Mouse (Mus musculus) kidney, adult 8-10 months (tissue): ENCODE data around the gene 9130213A22Rik.

Experiments used
- DNase-seq, 2 experiments: peaks; one replicate each; pipeline ENCODE4 v3.0.0; 2022

Gene 9130213A22Rik

DNA sequence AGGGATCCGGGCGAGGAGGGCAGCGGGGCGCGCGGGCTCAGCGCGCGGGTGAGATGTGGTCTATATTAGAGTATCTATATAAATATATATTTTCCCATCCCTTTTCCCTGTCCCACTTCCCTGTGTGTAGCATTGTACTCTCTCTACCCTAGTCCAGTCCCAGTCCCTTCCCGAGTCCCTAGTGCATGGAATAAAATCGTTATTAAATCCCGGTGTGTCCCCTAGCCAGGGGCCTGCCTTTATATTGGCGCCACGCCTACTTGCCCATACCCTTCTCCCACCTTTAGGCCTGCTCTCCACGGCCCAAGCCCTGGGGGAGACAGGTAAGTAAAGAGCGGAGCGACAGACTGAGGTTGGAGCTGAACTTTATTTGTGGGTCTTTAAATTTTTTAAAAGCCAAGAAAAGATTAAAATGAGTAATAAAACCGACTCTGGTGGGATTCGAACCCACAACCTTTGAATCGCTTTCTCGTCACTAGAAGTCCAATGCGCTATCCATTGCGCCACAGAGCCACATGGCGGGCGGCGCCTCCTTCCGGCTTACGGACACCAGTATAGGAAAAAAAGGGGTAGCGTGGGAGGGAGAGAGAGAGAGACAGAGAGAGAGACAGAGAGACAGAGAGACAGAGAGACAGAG lies 785 bp upstream of the 9130213A22Rik start:
- DNase-seq = peak; percentile 87 to 92

DNA sequence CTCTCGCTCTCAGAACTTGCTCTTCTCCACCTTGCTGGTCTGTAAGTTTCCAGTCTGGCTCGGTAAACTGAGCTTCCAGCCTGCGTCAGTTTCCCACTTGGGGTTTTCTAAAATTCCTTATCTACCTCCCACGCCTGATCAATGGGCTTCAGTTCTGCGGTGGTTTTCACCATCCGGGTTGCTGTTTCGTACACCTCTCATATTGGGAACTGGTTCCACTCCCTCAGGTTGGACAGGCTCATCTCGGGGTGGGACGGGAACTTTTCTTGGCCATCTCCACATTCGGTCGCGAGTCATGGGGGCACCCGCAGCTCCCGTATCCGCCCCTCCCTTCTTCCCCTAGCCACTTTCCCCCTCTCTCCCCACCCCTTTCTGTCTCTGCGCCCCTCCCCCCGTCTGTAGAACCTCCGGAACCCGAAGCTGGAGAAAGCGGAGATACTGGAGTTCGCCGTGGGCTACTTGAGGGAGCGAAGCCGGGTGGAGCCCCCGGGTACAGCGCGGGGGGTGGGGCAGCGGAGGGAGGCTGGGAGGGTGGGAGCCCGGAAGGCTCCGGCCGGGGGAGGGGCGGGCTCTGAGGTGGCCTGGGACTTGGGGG lies 551 bp downstream of the 9130213A22Rik start:
- peak in 1 of 2 experiments; percentile 36 for DNase-seq

DNA sequence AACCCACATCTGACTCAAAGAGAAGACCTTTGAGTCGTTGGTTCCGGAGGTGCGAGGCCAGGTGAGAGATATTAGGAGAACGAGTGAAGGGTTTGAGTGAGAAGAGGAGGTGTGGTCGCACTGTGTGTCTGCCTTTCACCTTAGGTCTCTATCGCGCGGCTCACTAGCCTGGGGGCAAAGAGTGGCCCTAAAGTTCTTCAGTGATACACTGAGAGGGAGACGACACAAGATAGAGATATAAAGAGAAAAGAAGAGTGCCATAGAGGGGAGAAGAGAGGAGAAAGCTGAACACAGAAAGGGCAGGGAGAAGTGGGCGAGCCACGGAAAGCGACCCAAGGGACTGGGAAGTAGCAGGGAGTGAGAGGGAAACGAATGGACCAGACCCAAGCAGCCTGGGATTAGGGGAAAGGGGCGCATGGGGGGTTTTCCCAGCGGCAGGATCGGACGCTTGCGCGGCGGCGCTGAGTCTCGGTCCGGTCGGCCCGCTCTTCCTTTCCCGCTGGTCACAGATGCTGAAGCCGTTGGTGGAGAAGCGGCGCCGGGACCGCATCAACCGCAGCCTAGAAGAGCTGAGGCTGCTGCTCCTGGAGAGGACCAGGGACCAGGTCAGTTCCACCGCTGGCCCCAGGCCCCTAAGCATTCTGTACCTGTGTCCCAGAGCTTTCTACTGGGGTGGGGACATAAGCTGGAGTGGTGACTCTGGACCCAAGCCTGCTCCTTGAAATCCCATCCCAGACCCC lies 1.2 kb downstream of the 9130213A22Rik start:
- DNase-seq = no peak

DNA sequence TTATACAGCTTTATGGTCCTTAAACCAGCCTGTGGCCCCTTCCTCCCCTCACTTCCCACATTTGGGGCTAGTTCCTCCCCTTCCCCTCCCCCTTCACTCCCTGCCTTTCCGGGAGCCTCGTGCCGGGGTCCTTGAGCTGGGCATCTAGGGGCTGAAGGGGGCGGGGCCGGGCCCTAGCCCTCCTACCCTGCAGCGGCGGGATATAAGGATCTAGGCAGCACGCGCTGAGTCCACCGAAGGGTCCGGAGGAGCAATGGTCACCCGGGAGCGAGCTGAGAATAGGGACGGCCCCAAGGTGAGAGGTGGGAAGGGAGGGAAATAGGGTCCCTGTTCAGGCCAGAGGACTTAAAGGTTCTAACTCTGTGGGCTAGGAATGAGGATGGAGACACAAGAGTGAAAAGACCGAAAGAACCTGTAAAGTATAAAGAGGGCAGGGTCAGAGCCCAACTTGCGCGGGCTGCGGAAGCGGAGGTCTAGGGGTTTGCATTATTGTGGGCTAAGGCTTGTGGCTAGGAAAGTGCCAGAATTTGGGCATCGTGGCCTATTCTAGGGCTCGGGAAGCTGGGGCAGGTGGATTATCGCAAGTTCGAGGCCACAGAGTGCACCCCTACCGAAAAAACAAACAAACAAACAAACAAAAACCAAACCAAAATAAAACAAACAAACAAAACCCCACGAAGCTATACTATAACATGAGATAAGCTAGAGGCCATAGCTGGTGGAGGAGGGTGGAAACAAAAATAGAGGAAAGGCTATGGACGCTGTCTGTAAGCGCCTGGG lies 2.0 kb downstream of the 9130213A22Rik start, which contains the start of gene Hes7:
Hes7 (plus strand) TSS at position 184 of the 780 bp plus-strand sequence.
- DNase-seq = no peak

DNA sequence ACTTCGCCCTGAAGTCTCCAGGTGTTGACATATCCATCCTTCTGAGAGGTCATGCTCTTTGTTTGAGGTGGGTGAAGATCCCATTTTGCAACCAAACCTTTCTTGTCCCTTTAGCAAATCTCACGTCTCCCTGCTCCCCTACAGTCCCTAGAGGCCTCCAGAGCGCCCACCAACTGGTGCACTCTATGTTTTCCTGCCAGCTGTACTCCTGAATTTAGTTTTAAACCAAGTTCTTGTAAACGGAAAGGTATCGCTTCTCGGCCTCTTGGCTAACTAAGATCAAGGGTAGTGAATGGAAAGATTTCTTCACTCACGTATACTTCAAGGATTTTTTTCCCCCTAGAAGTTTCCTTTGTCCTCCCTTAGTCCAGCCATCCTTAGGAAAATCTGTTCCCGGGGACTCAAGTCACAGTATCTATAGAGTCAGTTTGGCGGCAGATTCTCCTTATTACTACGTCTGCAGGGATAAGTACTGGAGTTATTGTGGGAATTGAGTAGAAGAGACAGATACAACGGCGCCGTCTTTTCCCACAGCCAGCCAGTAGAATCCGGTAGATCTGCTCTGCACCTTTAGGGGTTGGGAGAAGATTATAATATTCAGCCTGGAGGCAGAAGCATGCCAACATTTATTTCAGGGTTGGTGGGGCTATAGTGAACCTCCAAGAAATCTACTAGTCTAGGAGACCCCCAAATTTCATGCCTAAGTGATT lies 2.8 kb downstream of the 9130213A22Rik start:
- DNase-seq = no peak

DNA sequence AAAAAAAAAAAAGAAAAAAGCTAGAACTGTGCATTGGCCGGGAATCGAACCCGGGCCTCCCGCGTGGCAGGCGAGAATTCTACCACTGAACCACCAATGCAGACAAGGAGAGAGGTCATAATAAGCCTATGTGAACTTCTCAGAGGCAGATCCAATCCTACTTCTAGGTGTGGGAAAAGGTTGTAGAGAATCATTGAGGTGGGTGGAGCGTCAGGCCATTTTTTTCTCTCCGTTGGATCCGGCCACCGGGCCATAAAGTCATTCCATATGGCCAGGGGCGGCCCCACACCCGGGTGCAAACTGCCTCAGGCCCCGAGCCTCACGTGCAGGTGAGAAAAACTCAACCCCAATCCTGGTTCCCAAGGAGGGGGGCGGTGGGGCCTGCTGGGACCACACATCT lies 3.6 kb downstream of the 9130213A22Rik start:
- DNase-seq = peak; percentile 88 to 91

DNA sequence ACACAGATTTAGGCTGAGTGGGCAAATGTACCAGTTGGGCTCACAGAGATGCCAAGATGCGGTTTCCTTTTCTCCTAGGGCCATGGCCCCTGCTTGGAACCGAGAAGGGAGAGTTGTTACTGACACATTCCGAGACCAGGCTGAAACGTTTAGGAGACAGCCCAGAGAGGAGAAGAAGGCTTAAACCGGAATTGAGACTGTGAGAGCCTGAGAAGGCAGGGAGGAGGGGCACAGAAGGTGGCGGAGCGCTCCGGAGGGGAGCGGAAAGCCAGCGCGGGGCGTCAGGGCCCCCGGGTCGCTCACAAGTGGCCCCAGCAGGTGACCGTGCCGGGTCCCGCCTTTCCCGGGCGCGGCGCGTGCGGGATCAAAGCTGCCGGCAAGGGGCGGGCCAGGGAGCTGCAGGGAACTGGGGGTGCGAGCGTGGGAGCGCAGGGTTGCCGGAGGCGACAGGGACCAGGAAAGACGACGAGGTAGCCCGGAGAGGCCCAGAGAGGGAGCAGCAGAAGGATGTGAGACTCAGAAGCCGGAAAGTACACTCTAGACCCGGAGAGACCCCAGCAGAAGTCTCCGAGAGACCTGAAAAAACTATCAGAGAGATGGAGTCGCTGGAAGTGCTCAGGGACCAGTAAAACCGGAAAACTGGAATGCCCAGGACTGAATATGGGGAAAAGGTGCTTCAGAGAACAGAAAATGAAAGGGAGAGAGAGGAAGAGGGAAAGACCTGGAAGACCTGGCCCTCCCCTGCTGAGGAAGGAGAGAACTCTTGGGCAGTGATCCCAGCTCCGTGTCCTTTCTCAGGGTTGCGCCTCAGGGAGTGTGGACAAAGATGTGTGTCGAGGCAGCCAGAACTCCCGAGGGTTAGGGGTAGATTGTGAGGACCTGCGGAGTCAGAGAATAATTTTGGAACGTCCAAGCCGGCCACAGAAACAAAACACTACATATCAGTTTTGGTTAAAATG lies 4.4 kb downstream of the 9130213A22Rik start:
- peak in 1 of 2 experiments; percentile 58 for DNase-seq

DNA sequence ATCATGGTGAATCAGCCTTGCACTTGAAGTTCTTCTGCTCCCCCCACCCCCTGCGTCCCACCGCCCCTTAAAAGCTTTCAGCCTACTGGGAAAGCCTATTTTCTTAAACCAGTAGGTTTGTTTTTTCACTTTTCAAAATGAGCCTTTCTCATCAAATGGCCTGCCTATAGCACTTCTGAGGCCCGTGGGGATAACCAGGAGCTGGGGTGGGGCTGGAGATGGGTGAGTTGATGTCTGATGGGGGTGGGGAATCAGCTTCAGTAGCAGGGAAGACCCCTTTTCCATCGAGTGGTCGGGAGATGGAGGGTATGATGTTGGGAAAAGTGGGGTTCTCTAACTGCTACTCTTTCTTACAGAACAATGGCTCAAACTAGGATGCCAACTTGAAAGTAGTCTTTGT lies 5.5 kb downstream of the 9130213A22Rik start:
- DNase-seq = no peak

DNA sequence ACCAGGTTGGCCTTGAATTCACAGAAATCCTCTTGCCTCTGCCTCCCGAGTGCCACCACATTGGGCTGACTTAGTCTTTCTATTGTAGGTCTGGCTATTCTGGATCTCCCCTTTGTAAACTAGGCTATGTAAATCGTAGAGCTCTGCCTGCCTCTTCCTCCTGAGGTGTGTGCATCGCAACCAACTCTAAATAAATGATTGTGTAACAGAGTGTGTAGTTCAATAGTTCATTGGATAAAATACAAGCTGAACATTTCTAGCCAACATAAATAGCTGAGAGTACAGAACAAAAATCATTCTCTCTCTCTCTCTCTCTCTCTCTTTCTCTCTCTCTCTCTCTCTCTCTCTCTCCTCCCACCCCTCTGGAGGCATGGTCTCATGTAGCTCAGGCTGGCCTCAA lies 7.8 kb downstream of the 9130213A22Rik start:
- DNase-seq = no peak

DNA sequence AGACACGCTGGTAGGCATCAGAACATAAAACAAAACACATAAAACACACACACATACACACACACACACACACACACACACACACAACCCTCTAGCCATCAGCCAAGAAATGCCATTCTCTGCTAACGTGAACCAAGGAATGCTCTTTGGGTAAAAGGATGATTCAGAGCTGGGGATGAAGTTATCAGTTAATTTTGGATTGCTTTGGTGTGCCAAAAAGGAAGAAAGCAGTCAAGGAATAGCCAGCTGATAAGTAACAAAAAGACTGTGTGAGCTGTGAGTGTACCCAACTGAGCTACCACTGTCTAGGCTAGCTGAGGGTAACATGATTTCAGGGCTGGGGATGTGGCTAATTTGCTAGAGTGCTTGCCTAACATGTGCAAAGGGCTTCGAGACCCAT lies 8.4 kb downstream of the 9130213A22Rik start:
- no peak for DNase-seq

DNA sequence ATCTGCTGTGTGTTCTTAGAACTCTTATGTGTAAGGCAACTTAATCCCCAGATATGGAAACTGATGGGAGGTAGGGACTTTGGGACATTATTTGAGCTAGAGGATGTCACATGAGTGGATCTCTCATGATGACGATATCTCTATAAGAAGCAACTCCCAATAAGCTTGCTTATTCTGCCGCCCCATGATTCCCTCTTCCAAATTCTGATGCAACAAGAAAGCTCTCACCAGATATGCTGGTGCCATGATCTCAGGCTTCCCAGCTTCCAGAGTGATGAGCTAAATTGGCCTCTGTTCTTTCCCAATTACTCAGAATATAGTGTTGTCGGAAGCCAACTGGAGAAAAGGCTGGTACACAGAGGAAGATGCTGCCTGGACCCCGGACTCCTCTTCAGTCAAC lies 10.5 kb downstream of the 9130213A22Rik start:
- DNase-seq = no peak

DNA sequence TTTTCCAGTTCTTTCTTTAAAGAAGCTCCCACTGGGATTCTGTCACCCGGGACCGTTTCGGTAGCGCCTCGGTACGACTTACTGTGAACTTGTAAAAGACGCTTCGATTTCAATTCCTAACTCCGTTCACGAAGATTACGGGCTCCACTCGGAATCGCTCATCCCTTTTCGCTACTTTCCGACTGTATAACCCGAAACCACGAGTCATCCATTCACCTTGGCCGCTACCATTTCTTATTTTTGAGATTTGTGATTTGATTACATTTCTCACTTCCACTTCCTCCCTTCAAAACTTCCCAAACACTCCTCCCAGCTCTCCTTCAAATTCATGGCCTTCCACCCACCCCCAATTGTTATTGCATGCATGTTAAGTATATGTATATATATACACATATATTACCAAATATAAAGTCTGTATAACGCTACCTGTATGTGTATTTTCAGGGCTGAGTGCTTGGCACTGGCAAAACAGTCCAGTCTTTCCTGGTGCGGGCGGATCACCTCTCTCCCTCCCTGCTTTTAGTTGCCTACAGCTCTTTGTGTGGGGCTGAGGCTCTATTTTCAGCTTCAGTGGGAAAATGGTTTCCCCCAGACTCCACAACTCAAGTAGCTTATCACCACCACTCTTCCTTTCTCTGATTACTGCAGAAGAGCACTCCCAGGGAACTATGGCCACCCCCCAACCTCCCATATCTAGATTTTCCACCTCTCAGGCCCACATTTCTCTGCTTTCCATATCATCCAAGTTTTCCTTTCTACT lies 11.2 kb downstream of the 9130213A22Rik start:
- no peak for DNase-seq

DNA sequence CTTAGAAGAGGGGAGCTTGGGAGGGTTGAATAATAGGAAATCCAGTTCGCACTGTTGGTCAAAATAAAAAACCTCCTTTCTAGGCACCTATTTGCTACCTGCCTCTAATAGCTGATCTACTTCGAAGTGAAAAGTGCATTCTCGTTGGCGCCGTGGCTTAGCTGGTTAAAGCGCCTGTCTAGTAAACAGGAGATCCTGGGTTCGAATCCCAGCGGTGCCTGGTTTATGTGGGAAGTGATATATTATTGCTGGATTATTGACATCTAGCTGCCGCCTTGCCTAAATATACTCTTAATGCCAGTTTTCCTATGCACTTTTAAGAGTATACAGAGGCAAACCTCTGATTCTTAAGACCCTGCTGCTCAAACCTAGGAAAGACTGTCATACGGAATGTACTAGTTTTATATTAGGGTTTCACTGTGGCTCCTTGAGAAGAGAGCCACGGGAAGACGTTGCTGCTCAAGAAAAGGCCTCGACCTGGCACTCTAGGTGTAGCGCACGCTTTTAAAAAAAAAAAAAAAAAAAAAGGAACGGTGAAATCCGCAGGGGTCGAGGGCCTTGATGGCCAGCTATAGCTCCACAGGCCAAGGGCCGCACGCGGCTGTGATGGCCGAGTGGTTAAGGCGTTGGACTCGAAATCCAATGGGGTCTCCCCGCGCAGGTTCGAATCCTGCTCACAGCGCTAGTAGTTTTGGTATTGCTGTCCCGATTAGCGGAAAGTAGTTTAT lies 11.9 kb downstream of the 9130213A22Rik start:
- DNase-seq = peak; percentile 84 to 94

DNA sequence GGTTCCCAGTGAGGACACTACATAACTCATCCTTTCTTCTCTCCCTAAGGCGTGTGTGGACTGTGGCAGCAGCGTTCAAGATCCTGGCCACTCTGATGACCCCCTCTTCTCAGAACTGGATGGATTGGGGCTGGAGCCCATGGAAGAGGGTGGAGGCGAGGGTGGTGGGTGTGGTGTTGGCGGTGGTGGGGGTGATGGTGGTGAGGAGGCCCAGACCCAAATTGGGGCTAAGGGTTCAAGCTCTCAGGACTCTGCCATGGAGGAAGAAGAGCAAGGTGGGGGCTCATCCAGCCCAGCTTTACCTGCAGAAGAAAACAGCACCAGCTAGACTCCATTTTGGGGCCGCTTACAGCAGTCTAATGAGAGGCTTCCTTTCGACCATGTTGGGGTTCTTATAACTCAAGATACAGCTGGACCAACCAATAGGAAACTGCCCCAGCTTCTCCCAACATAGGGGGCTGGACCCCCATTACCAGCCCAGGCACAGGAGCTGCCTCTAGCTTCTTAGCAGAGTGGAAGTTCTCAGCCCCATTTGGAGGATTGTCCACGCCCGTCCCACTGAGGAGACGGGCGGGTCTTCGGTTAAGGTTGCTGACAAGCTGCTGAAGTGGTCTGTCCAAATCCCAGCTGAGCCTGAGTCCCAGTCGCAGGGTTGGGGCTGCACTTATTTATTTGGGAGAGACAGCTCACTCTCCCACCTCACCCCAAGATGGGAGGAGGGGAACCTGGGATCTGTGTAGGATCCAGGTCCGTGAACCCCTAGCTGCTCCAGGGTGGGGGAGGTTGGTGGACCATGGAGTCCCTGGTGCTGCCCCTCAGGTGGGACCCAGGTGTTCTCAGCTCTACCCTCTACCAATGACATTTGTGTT lies 13.1 kb downstream of the 9130213A22Rik start:
- no peak for DNase-seq

DNA sequence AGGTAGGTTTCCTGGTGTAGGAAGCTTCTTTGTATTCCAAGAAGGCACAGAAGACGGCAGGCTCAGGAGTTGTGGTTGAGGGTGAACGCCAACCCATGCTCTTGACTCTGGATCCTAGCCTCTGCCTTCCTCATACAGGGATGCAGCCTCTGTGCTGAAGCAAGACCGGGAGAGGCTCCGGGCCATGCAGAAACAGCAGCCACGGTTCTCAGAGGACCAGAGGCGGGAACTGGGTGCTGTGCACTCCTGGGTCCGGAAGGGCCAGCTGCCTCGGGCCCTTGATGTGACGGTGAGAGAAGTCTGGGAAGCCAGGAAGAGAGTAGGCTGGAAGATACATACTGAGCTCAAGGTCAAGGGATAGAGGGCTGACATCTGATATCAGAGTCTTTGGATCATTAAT lies 14.2 kb downstream of the 9130213A22Rik start:
- no peak for DNase-seq

DNA sequence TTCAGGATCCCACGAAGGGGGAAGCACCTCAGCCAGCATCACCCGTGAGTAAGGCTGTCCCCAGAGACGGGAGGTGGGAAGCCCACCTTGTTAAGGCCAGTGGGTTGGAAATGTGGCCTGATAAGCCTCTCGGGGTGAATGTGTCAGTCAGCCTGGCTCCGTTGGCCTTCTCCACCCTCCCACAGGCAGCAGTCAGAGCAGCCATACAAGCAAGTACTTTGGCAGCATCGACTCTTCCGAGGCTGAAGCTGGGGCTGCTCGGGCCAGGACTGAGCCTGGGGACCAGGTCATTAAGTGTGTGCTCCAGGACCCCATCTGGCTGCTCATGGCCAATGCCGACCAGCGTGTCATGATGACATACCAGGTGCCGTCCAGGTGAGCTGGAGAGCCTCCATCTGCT lies 14.7 kb downstream of the 9130213A22Rik start:
- DNase-seq = no peak

DNA sequence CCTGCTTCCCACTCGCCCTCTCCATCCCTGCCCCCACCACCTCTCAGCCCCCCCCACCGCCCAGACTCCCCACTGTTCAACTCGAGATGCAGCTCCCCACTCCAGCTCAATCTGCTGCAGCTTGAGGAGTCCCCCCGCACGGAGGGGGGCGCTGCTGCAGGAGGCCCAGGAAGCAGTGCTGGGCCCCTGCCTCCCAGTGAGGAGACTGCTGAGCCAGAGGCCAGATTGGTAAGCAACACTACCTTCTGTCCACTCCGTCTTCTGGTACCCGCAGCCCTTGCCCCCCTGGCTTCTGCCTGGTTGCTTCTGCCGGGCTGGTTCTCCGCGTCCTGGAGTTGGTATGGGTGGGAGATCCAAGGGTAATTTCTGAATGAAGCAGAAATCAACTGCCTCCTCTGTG lies 15.5 kb downstream of the 9130213A22Rik start:
- DNase-seq = no peak

DNA sequence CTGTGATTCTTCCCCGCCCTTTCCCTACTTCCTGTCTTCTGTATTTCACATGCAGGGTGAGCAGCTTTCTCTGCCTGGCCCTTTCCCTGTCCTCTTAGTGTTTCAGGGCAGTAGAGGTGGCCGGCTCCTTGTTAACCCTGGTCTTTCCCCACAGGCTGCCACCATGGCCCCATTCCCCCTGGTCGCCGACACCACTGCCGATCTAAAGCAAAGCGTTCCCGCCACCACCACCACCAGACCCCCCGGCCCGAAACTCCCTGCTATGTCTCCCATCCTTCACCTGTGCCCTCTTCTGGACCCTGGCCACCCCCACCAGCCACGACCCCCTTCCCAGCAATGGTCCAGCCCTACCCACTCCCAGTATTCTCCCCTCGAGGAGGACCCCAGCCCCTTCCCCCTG lies 16.1 kb downstream of the 9130213A22Rik start:
- DNase-seq = no peak

DNA sequence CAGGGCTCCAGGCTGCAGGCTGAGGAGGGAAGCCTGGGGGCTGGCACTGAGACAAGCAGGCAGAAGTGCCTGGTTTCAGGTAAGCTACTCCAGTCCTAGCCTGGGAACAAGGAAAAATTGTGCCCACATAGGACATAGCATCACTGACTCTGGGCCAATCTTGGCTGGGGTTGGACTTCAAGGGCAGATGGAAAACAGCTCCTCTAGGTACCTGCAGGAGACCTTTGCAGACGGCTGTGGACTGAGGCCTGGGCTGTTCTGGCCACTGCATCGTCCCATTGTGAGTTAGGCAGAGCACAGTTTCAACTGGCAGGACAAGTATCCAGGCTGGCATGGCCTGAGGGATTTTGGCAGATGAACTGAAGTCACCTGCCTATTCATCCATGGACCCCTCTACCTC lies 16.6 kb downstream of the 9130213A22Rik start:
- DNase-seq = no peak
